Mouse (Mus musculus): ENCODE results near the gene Arhgdib. TPM values are rescaled to one million over a fixed set of nuclear protein-coding genes. Genes with fewer than 3 reads are reported as not detected.
A peak's percentile ranks its signal among the peaks of the same experiment; 100 is the strongest.

The Arhgdib gene
- polyA plus RNA-seq, 1 experiment from 2014 or later: 16.6 TPM

DNA sequence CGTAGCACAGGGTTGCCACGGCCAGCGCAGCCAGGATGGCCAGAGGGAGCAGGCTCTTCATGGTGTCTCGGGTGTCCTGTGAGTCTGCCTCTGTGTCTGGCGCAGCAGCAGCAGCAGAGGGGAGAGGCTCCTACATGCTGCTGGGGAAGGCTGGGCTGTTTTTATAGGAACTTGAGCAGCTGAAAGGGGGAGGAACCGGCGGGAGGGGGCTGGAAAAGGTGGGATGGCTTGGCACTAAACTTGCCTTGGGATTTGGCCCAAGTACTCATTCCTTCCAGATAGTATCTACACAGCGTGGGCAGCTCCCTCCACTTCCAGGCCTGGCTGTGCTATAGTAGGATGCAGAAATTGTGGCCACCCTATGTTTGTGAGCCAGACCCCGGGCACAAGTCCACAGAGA lies 66.0 kb downstream of the Arhgdib start, which contains the start of gene Mgp:
Gene Mgp (minus strand): TSS at position 154 of the 400 bp plus-strand sequence.
- DNase-seq: no peak
- no peak for ATAC-seq (ENCODE audit: low FRiP score, low TSS enrichment)
- Histone ChIP-seq H3K9me3 (ENCODE audit: control insufficient read depth, low read length) (no peaks in the 10 kb centered on the region), H3K4me3 (replicated peaks; ENCODE audit: low read depth, low read length) (no peak within 1 kb of the TSS), H3K4me1 (ENCODE audit: control insufficient read depth, insufficient read depth, low read length) (no peaks in the 10 kb centered on the region), H3K27ac (replicated peaks; ENCODE audit: low read depth, low read length) (no peak within 1 kb of the TSS), H3K9ac (replicated peaks; ENCODE audit: low read length) (no peak within 1 kb of the TSS), H3K4me2 (ENCODE audit: low read length) (0 out of 2 replicates have a peak within 1 kb of the TSS, but pooled peaks have one; percentile 2), H3K36me3 (ENCODE audit: control insufficient read depth, insufficient read depth, low read length) (no peaks in the 10 kb centered on the region), H3K27me3 (ENCODE audit: control insufficient read depth, insufficient read depth, low read length) (no peaks in the 10 kb centered on the region)
- 67% methylated on average over 9 of the region's 9 CpGs for WGBS

DNA sequence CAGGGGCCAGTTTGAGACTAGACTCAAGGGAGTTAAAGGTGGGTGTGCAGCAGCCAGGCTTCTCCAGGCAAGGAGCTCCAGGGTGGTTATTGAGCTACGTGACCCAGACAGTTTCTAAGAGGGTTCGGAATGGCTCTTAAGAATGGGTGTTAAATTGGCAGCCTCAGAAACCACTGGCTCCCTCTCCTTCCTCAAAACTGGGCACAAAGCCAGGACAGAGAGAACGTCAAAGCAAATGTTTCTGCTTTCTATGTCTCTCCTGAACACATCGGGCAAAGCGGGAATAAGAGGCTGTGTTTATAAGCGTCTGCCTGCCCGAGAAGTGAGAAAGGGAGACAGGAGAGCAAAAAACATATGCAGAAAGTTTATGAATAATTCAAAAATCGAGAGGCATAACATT lies 67.1 kb downstream of the Arhgdib start:
- Histone ChIP-seq H3K4me1 (ENCODE audit: control insufficient read depth, insufficient read depth, low read length) (no peaks in the 10 kb centered on the region), H3K4me3 (replicated peaks; ENCODE audit: low read depth, low read length) (no peak overlapping the region), H3K9me3 (ENCODE audit: control insufficient read depth, low read length) (no peaks in the 10 kb centered on the region), H3K9ac (replicated peaks; ENCODE audit: low read length) (no peak overlapping the region), H3K36me3 (ENCODE audit: control insufficient read depth, insufficient read depth, low read length) (no peaks in the 10 kb centered on the region), H3K27ac (replicated peaks; ENCODE audit: low read depth, low read length) (no peak overlapping the region), H3K27me3 (ENCODE audit: control insufficient read depth, insufficient read depth, low read length) (no peaks in the 10 kb centered on the region), H3K4me2 (ENCODE audit: low read length) (0 out of 2 replicates have a peak overlapping the region, but pooled peaks have one; percentile 2)
- ATAC-seq (ENCODE audit: low FRiP score, low TSS enrichment): no peak
- peak; percentile 59 for DNase-seq
- WGBS: 50% methylated on average over 8 of the region's 8 CpGs

Other genes with a start within 250 kb of the Arhgdib start
- 0.62 and 1.1 TPM in 2 replicates for gene Gucy2c, start 160.1 kb downstream of the Arhgdib start, polyA plus RNA-seq (2014; fragmentation: Nextera tagmentation; extraction: Ambion mirVana)
- gene Hist4h4, start 137.5 kb downstream of the Arhgdib start, polyA plus RNA-seq (2014; fragmentation: Nextera tagmentation; extraction: Ambion mirVana): 1.2 TPM in 2 replicates
- 101 and 116 TPM in 2 replicates for gene H2afj, start 133.7 kb downstream of the Arhgdib start, polyA plus RNA-seq (2014; fragmentation: Nextera tagmentation; extraction: Ambion mirVana)
- gene BC049715, start 114.3 kb downstream of the Arhgdib start, polyA plus RNA-seq (2014; fragmentation: Nextera tagmentation; extraction: Ambion mirVana): 1.2 and 1.6 TPM in 2 replicates
- gene Wbp11, start 113.7 kb downstream of the Arhgdib start, polyA plus RNA-seq (2014; fragmentation: Nextera tagmentation; extraction: Ambion mirVana): 65.6 and 88.1 TPM in 2 replicates
- gene Smco3, start 106.4 kb downstream of the Arhgdib start, polyA plus RNA-seq (2014; fragmentation: Nextera tagmentation; extraction: Ambion mirVana): 0.14 and 0.34 TPM in 2 replicates
- not detected in 2 replicates for gene Art4, start 84.2 kb downstream of the Arhgdib start, polyA plus RNA-seq (2014; fragmentation: Nextera tagmentation; extraction: Ambion mirVana)
- gene Mgp, start 66.1 kb downstream of the Arhgdib start, polyA plus RNA-seq (2014; fragmentation: Nextera tagmentation; extraction: Ambion mirVana): 0.65 and 3.5 TPM in 2 replicates
- gene Erp27, start 19.7 kb downstream of the Arhgdib start, polyA plus RNA-seq (2014; fragmentation: Nextera tagmentation; extraction: Ambion mirVana): not detected in 2 replicates
- gene Pde6h, start 18.1 kb downstream of the Arhgdib start, polyA plus RNA-seq (2014; fragmentation: Nextera tagmentation; extraction: Ambion mirVana): not detected in 2 replicates
- 5.8 and 5.9 TPM in 2 replicates for gene Rerg, start 228.6 kb upstream of the Arhgdib start, polyA plus RNA-seq (2014; fragmentation: Nextera tagmentation; extraction: Ambion mirVana)

Measured in midbrain, embryonic 14.5 days (tissue).